Mouse (Mus musculus): Measurements from ENCODE around the gene Abt1. TPM values are rescaled to one million over a fixed set of nuclear protein-coding genes. Genes with fewer than 3 reads are reported as not detected.

Abt1 gene
- polyA plus RNA-seq (2012; ENCODE audit: low replicate concordance), result 4.0 and 4.7 TPM in 2 replicates

GRCm38 (mm10) chr13:23423286-23424051, at the start of gene Abt1:
TSS of gene Abt1 (minus strand) at chr13:23423866.

GRCm38 (mm10) chr13:23465600-23466109, 42.0 kb upstream of the Abt1 start, which contains the start of gene Btn1a1:
TSS of gene Btn1a1 (minus strand) at chr13:23465901.

DNA sequence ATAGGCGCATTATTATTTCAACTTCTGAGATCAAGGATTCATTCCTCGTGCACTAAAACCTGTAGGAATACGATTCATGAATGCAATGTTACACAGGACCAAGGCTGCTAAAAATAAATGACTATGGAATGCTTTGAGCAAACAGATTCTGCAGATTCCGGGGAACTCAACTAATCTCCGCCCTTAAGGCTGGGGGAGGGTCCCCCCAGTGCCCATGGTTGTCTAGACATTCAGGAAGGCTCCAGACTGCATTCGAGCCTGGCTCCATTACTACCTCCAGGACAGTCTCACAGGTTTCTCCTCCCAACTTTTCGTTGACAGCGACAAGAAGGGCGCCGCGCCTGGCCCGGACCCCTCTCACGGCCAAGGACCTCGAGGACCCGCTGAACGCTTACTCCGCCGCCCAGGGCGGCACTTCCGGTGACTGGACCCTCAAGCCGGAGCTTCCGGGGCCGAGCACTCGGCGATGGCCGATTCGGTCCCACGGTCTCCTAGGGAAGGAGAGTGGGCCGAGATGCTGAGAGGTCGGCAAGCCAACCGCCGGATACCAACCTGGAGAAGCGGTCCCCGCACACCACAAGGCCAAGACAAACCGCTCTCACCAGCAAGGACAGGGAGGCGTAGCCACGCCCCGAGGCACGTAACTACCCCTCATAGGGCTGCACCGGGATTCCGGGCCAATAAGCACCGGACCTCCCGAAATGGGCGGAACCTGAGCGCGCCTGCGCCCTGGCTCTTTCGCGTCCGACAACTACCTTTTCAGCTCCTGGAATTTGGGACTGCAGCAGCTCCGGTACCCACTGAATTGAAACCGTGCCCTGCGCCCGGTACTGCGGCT, 54.9 kb downstream of the Abt1 start, which contains the start of gene Zfp322a:
TSS of gene Zfp322a (minus strand) at position 626 of the 838 bp plus-strand sequence.

Other genes starting within 250 kb of the Abt1 start
- gene Vmn1r220, start 235.9 kb downstream of the Abt1 start, polyA plus RNA-seq (2012; ENCODE audit: low replicate concordance), result not detected in 2 replicates
- gene Vmn1r221, start 209.7 kb downstream of the Abt1 start, polyA plus RNA-seq (2012; ENCODE audit: low replicate concordance), result not detected in 2 replicates
- gene Vmn1r222, start 187.9 kb downstream of the Abt1 start, polyA plus RNA-seq (2012; ENCODE audit: low replicate concordance), result not detected in 2 replicates
- gene Vmn1r223, start 176.7 kb downstream of the Abt1 start, polyA plus RNA-seq (2012; ENCODE audit: low replicate concordance), result 0.03 TPM in 1 of 2 replicates, not detected in the other
- gene Zfp322a, start 54.7 kb downstream of the Abt1 start, polyA plus RNA-seq (2012; ENCODE audit: low replicate concordance), result 0.23 and 1.0 TPM in 2 replicates
- gene Btn1a1, start 42.0 kb upstream of the Abt1 start, polyA plus RNA-seq (2012; ENCODE audit: low replicate concordance), result 0.12 and 0.15 TPM in 2 replicates
- not detected in 2 replicates for gene Btn2a2, start 65.0 kb upstream of the Abt1 start, polyA plus RNA-seq (2012; ENCODE audit: low replicate concordance)
- gene Hist1h4h, start 107.2 kb upstream of the Abt1 start, polyA plus RNA-seq (2012; ENCODE audit: low replicate concordance), result 22.4 and 24.1 TPM in 2 replicates
- 1,274 and 2,101 TPM in 2 replicates for gene Hist1h2af, start 110.0 kb upstream of the Abt1 start, polyA plus RNA-seq (2012; ENCODE audit: low replicate concordance)
- 9.7 and 27.2 TPM in 2 replicates for gene Hist1h3g, start 111.6 kb upstream of the Abt1 start, polyA plus RNA-seq (2012; ENCODE audit: low replicate concordance)
- 2.6 and 2.9 TPM in 2 replicates for gene Hist1h2bh, start 119.5 kb upstream of the Abt1 start, polyA plus RNA-seq (2012; ENCODE audit: low replicate concordance)
- 7.8 and 13.9 TPM in 2 replicates for gene Hist1h3f, start 120.2 kb upstream of the Abt1 start, polyA plus RNA-seq (2012; ENCODE audit: low replicate concordance)
- 39.6 and 48.6 TPM in 2 replicates for gene Hist1h4f, start 127.8 kb upstream of the Abt1 start, polyA plus RNA-seq (2012; ENCODE audit: low replicate concordance)
- 0.89 and 1.4 TPM in 2 replicates for gene Hist1h1d, start 129.4 kb upstream of the Abt1 start, polyA plus RNA-seq (2012; ENCODE audit: low replicate concordance)
- gene Hist1h3e, start 138.5 kb upstream of the Abt1 start, polyA plus RNA-seq (2012; ENCODE audit: low replicate concordance), result 12.2 and 20.5 TPM in 2 replicates
- 20.4 and 37.8 TPM in 2 replicates for gene Hist1h2ae, start 147.4 kb upstream of the Abt1 start, polyA plus RNA-seq (2012; ENCODE audit: low replicate concordance)
- gene Hist1h2bg, start 147.5 kb upstream of the Abt1 start, polyA plus RNA-seq (2012; ENCODE audit: low replicate concordance), result 19.7 and 30.7 TPM in 2 replicates
- gene Hist1h2bf, start 150.3 kb upstream of the Abt1 start, polyA plus RNA-seq (2012; ENCODE audit: low replicate concordance), result 15.2 and 20.1 TPM in 2 replicates
- gene Hist1h2ad, start 150.5 kb upstream of the Abt1 start, polyA plus RNA-seq (2012; ENCODE audit: low replicate concordance), result 1.2 and 1.8 TPM in 2 replicates
- 1.1 and 5.4 TPM in 2 replicates for gene Hist1h3d, start 151.9 kb upstream of the Abt1 start, polyA plus RNA-seq (2012; ENCODE audit: low replicate concordance)
- gene Hist1h4d, start 157.7 kb upstream of the Abt1 start, polyA plus RNA-seq (2012; ENCODE audit: low replicate concordance), result 21.9 and 50.4 TPM in 2 replicates
- gene Hist1h2be, start 197.3 kb upstream of the Abt1 start, polyA plus RNA-seq (2012; ENCODE audit: low replicate concordance), result 1.7 and 2.0 TPM in 2 replicates
- 6.8 and 18.7 TPM in 2 replicates for gene Hist1h1e, start 198.7 kb upstream of the Abt1 start, polyA plus RNA-seq (2012; ENCODE audit: low replicate concordance)

Data from leukemia stem cell, adult 10-12 weeks (primary cell).